Mouse (Mus musculus) limb, embryonic 14.5 days (tissue): Measurements from ENCODE around the gene Atxn7l1. TPM values are rescaled to one million over a fixed set of nuclear protein-coding genes. Genes with fewer than 3 reads are reported as not detected.

Experiments
- ATAC-seq: fragments of 200-750 bp; cut with Nextera tagmentation; 2 replicates; pipeline ENCODE4 v1.8.0; 2017; ENCODE audit warnings: low read depth, moderate number of reproducible peaks, moderate TSS enrichment; ENCODE audit not compliant: low FRiP score
- DNase-seq: peaks from one replicate; pipeline ENCODE4 v3.0.0-alpha.2; 2015; ENCODE audit warnings: low spot score
- H3K27ac ChIP-seq: fragments of 300-500 bp; sonication (generic); replicated peaks from 2 replicates; pipeline ENCODE4 v1.5.1; 2014; ENCODE audit warnings: low read depth, mild to moderate bottlenecking, low read length, moderate library complexity, mixed read lengths
- H3K27me3 ChIP-seq: fragments of 300-500 bp; sonication (generic); 2 replicates; pipeline ENCODE4 v1.6.1; 2014; ENCODE audit warnings: low read length, mixed read lengths; ENCODE audit not compliant: control insufficient read depth, insufficient read depth
- H3K36me3 ChIP-seq: fragments of 300-500 bp; sonication (generic); 2 replicates; pipeline ENCODE4 v1.6.1; 2014; ENCODE audit warnings: mild to moderate bottlenecking, low read length, moderate library complexity, mixed read lengths; ENCODE audit not compliant: control insufficient read depth, insufficient read depth
- H3K4me1 ChIP-seq: fragments of 300-500 bp; sonication (generic); 2 replicates; pipeline ENCODE4 v1.6.1; 2014; ENCODE audit warnings: antibody characterized with exemption, low read length, mixed read lengths; ENCODE audit not compliant: control insufficient read depth, insufficient read depth
- H3K4me2 ChIP-seq: fragments of 300-500 bp; sonication (generic); replicated peaks from 2 replicates; pipeline ENCODE4 v1.6.1; 2014; ENCODE audit warnings: low read depth, mild to moderate bottlenecking, low read length, moderate library complexity; ENCODE audit not compliant: severe bottlenecking
- H3K4me3 ChIP-seq: fragments of 300-500 bp; sonication (generic); replicated peaks from 2 replicates; pipeline ENCODE4 v1.5.1; 2014; ENCODE audit warnings: low read length
- H3K9ac ChIP-seq: fragments of 300-500 bp; sonication (generic); 2 replicates; pipeline ENCODE4 v1.6.1; 2014; ENCODE audit warnings: mild to moderate bottlenecking, low read depth, low read length, moderate library complexity; ENCODE audit not compliant: severe bottlenecking
- H3K9me3 ChIP-seq: fragments of 300-500 bp; sonication (generic); 2 replicates; pipeline ENCODE4 v1.6.1; 2016; ENCODE audit warnings: low read length; ENCODE audit not compliant: control insufficient read depth
- POLR2A ChIP-seq: fragments of 200-500 bp; IDR thresholded peaks from 2 replicates; pipeline ENCODE4 v1.8.0; 2012; ENCODE audit warnings: inconsistent platforms, mild to moderate bottlenecking, moderate library complexity, borderline replicate concordance; ENCODE audit not compliant: insufficient read depth, insufficient read length; ENCODE audit errors: extremely low read depth
- WGBS: fragments of 180-500 bp; shearing (Covaris S2); extraction: QIAGEN DNeasy Blood & Tissue Kit; methylation state at CpG from one replicate; pipeline ENCODE4 v1.1.7; 2014; 5-methylcytosine and 5-hydroxymethylcytosine counted together
- polyA plus RNA-seq, 2 experiments: library from polyadenylated mRNA; depleted of rRNA in 1 of 2; stranded (reverse) in 1 of 2; unstranded in 1 of 2; fragments of >200 nt; fragmentation: Nextera tagmentation in 1 of 2; extraction: Ambion mirVana in 1 of 2; gene quantifications; 2 replicates each; pipeline versions ENCODE4 v1.2.1 to v1.2.3; 2012 to 2014

The Atxn7l1 gene
- polyA plus RNA-seq, 2 experiments = 15.3 to 23.1 TPM

- DNase-seq (no peak), ATAC-seq (no peak)
- Histone ChIP-seq H3K4me3 (no peak overlapping the region), H3K36me3 (no peaks in the 10 kb centered on the region), H3K4me2 (no peak overlapping the region), H3K27me3 (no peaks in the 10 kb centered on the region), H3K9me3 (no peaks in the 10 kb centered on the region), H3K9ac (no peak overlapping the region), H3K27ac (no peak overlapping the region), H3K4me1 (peaks cover 11% of the 10 kb centered on the region)
- WGBS = 58% methylated on average over 4 of the region's 4 CpGs
- TF ChIP-seq POLR2A = no peak
Measured at GRCm38 (mm10) chr12:33235314-33235713, 87.8 kb downstream of the Atxn7l1 start.

- TF ChIP-seq POLR2A = no peak
- Histone ChIP-seq H3K27ac (no peak overlapping the region), H3K9me3 (no peaks in the 10 kb centered on the region), H3K36me3 (no peaks in the 10 kb centered on the region), H3K4me3 (no peak overlapping the region), H3K27me3 (no peaks in the 10 kb centered on the region), H3K9ac (no peak overlapping the region), H3K4me1 (peaks cover 11% of the 10 kb centered on the region), H3K4me2 (no peak overlapping the region)
- 49% methylated on average over 13 of the region's 13 CpGs for WGBS
- DNase-seq (no peak), ATAC-seq (peak; percentile 60)
Measured at GRCm38 (mm10) chr12:33235771-33236323, 88.4 kb downstream of the Atxn7l1 start.

- Histone ChIP-seq H3K4me2 (no peak overlapping the region), H3K36me3 (no peaks in the 10 kb centered on the region), H3K27ac (no peak overlapping the region), H3K9ac (no peak overlapping the region), H3K27me3 (no peaks in the 10 kb centered on the region), H3K4me3 (no peak overlapping the region), H3K9me3 (no peaks in the 10 kb centered on the region), H3K4me1 (peaks cover 11% of the 10 kb centered on the region)
- ATAC-seq = peak; percentile 34; the same call in 1 of the 2 replicates
- no peak for TF ChIP-seq POLR2A
- 67% methylated on average over 11 of the region's 11 CpGs for WGBS
- no peak for DNase-seq
Measured at GRCm38 (mm10) chr12:33236344-33237049, 89.0 kb downstream of the Atxn7l1 start.

- no peak for TF ChIP-seq POLR2A
- Histone ChIP-seq H3K36me3 (no peaks in the 10 kb centered on the region), H3K4me3 (no peak overlapping the region), H3K9ac (no peak overlapping the region), H3K27me3 (no peaks in the 10 kb centered on the region), H3K27ac (no peak overlapping the region), H3K9me3 (no peaks in the 10 kb centered on the region), H3K4me2 (no peak overlapping the region), H3K4me1 (peaks cover 11% of the 10 kb centered on the region)
- 87% methylated on average over 5 of the region's 5 CpGs for WGBS
- DNase-seq (no peak), ATAC-seq (no peak)
Measured at GRCm38 (mm10) chr12:33237108-33237507, 89.6 kb downstream of the Atxn7l1 start.

- H3K27ac ChIP-seq = no peak overlapping the region
- 88% methylated on average over 8 of the region's 8 CpGs for WGBS
- ATAC-seq = no peak
Measured at GRCm38 (mm10) chr12:33242679-33243078, 95.2 kb downstream of the Atxn7l1 start.

More at GRCm38 (mm10) chr12:33242679-33243078, 95.2 kb downstream of the Atxn7l1 start:
- H3K4me2 ChIP-seq = no peak overlapping the region
- H3K9me3 ChIP-seq = no peaks in the 10 kb centered on the region
- DNase-seq = no peak
- H3K27me3 ChIP-seq = no peaks in the 10 kb centered on the region
- H3K4me3 ChIP-seq = no peak overlapping the region
- no peaks in the 10 kb centered on the region for H3K36me3 ChIP-seq
- H3K9ac ChIP-seq = no peak overlapping the region
- no peak for TF ChIP-seq POLR2A
- peaks cover 6% of the 10 kb centered on the region; the same call in 1 of the 2 replicates for H3K4me1 ChIP-seq
